Mouse (Mus musculus) c-Kit-negative CD71-positive TER-119-positive erythroid progenitor cells, embryonic 14.5 days (primary cell): ENCODE results near the gene Vps45.
"Not testable (repeated sequence)": the region's sequence is repeated elsewhere in the genome, so short reads cannot be mapped to it uniquely, and the experiment has no call there.

Source experiments
- DNase-seq: peaks from one replicate; pipeline ENCODE4 v3.0.0-alpha.2; 2013; ENCODE audit warnings: low read depth, low spot score

The Vps45 gene

DNA sequence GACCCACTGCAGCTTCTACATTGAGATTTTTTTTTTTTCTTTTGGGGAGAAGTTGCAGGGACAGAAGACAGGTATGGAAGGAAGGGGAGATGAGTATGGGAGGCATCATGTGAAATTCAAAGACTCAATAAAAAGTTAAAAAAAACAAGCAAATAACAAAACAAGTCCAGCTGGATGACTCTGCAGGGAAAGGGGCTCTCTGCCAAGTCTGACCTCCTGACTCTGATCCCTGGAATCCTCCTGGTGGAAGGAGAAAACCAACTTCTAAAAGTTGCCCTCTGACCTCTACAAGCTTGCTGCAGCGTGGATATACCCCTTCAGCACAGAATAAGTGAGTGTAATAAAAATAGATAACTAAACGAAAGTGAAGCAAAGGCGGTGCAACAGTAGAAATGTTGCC is 20.4 kb upstream of the Vps45 start:
- DNase-seq: no peak

DNA sequence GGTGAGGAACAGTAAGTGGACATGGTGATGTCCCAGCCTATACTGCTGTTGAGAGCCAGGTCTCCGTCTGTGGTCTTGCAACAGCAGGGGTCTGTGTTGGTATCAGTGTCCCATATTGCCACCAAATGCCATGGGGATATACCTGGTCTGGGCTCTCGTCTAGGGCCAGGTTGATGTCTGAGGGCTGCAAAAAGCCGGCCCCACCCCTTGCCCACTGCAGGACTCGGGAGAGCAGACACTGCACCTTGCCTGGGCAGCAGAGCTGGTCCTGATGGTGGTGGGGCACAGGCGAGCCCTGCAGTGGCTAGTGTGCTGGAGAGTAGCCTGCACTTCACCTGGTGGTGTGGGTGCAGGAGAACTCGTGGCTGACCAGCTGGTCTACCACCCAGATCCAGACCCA is 19.8 kb upstream of the Vps45 start:
- no peak for DNase-seq

DNA sequence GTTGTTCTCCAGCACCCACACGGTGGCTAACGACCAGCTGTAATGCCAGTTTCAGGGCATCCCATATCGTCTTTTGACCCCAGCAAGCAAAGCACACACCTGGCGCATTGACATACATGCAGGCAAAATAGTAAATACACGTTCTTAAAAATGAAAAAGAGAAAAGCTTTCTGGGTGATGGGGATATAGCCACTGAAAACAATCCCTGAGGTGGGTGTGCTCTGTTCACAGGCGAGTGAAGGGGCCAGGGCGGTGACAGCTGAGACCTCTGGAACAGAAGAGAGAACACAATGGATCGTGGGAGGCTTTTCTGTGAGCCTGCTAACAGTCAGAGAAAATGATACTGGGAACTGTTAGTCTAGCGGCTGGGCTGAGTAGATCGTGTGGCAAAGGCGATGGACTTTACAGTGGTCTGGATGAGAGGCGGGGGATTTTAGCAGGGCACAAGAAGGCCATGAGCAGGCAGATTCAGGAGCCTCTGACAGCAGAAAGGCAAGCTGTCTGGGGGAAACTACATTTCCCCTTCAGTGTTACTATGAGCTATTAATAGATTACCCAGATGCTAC is 14.7 kb upstream of the Vps45 start:
- no peak for DNase-seq

DNA sequence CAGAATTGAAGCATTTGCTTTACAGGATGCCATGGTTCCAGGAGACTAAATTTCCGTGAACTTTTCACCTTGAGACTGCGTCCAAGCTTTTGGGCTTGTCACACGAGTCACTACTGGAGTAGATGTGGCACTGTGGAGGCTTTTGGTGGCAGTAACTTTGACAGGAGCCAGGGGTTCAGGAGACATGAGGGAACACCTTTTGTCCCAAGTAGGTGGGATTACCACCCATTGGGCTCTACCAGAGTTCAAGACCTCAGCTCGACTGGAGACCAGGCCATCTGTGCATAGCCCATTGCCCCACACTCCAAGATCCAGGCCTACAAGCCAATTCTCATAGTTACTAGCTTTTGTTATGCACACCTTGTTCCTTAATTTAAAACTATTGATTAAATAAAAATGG is 12.0 kb upstream of the Vps45 start:
- DNase-seq: no peak

DNA sequence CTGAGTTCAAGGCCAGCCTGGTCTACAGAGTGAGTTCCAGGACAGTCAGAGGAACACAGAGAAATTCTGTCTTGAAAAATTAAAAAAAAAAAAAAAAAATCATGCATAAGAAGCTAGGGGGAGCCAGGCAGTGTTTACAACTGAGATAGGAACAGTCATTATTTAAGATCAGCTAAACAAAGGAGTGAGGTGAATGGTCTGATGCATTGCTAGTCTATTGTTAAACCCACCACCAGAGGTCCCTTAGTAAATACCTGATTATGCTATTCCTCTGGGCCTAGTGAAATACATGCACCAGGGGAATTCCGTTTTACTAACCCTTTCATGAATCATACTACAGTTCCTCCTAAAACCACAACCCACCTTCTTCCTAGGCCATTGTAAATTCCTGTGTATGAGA is 11.3 kb upstream of the Vps45 start:
- no peak for DNase-seq

DNA sequence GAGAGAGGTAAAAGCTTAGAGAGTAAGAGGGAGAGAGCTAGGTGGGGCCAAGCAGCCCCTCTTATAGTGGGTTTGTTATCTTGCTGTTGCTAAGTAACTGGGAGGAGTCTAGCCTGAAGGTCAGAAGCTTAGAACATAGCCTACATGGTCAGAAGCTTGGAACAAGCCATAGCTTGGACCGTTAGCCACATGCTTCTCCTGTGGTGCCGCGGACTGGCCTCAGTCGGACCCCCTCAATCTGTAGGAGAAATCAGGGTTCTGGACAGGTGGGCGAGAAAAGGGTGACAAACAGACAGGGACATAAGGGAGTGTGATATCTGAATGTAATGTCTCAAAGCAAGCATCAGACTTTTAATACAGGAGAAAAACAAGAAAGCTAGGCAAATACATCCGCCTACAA is 10.8 kb upstream of the Vps45 start:
- DNase-seq: no peak

DNA sequence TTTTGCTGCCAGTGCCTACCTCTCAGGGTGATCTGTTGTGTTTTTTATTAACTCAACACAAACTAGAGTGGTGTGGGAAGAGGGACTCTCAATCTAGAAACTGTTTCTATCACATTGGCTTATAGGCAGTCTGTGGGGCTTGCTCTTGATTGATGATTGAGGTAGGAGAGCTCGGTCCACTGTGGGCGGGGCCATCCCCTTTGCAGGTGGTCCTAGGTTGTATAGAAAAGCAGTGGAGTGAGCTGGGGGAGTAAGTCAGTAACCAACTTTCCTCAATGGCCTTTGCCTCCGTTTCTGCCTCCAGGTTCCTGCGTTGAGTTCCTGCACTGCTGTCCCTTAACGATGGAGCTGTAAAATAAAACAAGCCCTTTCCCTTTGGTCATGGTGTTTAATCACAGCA is 8.5 kb upstream of the Vps45 start:
- no peak for DNase-seq

DNA sequence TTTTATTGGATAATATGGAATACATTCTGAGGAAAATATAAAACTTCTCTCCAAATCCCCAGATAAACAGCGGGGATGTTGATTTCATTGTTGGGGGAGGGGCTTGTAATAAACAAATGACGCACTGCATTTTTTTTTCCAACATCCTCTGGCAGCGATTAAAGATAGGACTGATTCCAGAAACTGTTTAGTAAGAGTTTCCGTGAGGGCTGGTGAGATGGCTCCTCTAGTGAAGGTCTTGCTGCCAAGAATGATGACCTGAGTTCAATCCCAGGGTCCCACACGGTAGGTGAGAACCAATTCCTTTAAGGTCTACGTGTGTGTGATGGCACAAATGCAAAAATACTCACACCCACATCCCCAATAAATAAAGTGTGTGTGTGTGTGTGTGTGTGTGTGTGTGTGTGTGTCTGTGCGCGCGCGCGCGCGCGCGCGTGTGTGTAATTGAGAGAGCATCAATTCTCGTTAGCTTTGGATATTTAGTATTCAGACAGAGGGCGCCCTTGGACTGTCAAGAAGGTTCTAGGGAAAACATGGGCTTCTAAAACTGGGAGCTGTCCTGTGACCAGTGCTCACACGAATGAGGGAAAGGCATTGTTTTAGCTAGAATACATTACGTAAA is 7.6 kb upstream of the Vps45 start:
- no peak for DNase-seq

DNA sequence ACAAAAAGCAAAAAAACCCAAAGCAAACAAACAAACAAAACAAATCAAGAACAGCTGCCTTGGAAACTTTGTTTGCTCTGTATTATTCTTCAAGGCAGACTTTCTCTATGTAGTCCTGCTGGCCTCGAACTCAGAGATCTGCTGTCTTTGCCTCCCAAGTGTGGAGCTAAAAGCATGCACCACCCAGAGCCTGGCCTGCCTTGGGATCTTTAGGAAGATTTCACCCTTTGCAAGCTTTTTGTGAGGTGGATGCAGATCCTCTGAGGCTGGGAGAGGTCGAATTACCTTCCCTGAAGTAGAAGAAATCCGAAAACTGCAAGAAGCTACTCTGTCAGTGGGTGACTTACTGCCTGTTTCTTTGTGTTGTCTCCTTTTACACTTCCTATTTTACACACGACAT is 6.9 kb upstream of the Vps45 start:
- DNase-seq: no peak

DNA sequence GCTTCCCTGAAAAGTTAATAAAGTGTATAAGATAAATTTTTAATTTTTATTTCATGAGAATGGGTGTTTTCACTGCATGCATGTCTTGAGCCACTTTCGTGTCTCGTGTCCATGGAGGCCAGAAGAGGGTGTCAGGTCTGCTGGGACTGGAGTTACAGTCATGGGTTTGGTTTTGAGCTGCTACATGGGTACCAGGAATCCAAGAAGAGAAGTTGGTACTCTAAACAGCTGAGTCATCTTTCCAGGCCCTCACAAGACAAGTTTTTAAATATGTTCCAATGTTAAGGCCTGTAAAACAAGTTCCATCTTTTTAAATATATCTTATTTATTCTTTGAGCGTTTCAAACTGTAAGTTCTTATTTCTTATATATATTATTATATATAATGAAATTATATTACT is 6.0 kb upstream of the Vps45 start:
- no peak for DNase-seq

DNA sequence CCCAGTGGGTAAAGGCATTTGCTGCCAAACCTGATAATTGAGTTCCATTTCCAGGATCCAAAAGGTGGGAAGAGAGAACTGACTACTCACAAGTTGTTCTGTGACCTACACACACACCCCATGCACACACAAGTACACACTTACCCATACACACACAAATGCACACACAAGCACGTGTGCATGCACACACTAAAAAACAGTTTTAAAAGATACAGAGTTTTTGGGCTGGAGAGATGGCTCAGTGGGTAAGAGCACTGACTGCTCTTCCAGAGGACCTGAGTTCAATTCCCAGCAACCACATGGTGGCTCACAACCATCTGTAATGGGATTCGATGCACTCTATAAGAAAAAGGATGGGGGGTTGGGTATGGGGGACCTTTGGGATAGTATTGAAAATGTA is 5.0 kb upstream of the Vps45 start:
- no peak for DNase-seq

DNA sequence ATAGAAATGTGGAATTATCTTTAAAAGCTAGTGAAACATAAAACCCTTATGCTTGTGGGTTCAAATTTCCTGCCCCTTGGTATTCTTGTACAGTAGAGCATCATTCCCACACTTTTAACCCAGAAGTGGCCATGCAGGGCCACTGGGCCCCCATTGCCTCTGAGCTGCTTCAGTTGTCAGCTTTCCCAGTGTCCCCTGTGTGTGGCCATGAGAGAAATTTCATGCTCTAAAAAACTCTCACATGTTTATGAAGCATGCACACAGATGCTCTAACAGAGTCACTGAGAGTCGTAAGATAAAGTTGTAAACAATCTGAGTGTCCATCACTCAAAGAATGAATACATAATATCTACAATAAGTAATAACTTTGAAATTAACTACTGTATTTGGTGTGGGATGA is 1.9 kb upstream of the Vps45 start:
- no peak for DNase-seq

DNA sequence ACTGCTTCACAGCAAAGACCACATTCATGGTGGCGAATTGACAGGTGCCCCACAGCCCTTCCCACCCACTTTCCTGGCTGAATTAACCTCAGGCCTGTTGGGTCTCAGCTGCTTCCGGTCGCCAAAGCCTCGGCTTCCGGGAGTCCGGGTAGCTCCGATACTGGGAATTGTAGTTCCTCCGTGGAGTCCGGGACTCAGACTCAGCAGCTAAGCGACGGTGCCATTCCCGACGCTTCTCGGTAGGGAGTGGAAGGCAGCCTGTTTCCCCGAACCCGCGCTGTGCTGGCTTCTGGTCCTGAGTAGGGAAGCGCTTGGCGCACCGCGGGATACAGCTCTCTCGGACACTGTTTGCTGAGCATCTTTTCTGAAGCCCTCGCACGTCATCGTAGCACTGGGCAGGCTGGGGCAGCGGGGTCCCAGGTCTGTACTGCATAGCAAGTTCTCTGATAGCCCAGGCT is 490 bp downstream of the Vps45 start:
- DNase-seq: peak; percentile 82

DNA sequence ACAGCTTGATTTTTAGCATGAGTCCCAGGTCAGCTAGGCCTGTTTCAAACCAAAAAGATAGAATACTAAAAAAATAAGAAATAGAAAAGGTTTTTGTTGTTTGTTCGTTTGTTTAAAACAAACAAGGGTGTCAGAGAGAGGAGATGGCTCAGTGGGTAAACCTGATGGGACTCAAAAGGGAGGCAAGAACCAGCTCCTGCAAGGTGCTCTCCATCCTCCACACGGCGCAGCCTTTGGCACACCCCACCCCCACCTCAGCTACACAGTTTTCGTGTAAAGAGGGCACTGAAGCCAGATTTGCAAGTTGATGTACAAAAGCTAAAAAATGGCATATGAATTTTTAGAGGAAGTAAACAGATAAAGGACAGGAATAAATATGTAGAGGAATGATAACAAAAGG is 2.2 kb downstream of the Vps45 start:
- no peak for DNase-seq

DNA sequence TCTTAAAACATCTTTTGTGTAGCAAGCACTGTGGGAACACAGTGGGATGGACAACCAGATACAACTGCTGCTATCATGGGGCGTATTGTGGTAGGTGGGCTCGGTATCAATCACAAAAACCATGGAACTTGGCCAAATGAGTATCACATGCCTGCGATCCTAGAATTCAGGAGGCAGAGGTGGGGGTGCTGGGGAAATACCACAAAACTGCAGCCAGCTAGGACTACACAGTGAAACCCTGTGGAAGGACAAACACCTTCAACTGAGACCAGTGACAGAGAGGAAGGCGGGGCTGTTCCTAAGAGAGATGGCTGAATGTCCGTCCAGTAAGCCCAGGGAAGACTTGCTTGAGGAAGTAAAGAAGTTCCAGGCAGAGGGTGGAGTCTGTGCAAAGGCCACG is 3.0 kb downstream of the Vps45 start:
- DNase-seq: no peak

DNA sequence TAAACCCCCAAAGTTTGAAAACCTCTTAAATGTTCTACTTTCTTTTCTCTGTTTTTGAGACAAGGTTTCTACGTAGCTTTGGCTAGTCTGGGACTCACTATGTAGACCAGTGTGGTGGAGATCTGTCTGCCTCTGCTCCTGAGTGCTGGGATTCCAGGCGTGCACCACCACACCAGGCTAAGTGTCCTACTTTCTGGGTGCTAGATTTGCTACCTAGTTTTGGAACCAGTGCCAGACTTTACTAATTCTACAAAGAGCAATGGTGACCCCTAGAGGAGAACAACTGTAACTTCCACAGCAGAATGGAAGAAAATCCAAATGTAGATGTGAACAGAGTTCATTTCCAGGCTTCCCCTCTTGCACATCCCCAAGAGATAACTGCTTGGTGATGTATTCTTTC is 6.4 kb downstream of the Vps45 start:
- peak; percentile 39 for DNase-seq

DNA sequence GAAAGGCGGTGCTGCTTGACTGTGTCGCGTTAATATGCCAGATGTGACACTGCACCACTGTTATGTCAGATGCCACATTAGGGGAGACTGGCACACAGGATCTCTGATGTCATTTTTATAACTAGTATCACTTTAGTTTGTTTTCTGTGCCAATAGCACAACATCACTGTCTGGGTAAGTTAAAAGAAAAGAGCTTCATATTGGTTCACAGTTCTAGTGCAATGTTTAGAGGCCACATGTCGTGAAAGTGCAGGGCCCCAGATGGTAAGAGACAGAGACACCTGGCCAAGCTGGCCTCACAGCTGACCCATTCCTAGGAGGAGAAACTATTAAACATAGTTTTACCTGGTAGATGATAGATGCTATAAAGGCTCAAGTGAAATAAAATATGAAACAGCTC is 7.1 kb downstream of the Vps45 start:
- DNase-seq: no peak

DNA sequence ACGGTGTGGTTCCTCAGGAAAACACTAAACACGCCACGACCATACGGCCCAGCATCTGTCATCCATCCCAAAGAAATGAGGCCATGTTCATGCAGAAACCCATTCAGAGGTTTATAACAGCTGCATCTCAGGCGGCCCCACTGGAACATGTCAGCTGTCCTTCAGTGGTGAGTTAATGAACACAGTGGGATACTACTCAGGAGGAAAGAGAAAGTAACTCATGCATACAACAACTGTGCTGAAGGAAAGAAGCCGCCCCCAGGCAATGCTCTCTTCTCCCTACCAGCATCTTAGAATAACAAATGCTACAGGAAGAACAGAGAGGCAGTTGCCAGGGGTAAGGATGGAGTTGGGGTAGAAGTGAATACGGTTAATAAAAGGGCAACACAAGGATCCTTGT is 7.5 kb downstream of the Vps45 start:
- no peak for DNase-seq

DNA sequence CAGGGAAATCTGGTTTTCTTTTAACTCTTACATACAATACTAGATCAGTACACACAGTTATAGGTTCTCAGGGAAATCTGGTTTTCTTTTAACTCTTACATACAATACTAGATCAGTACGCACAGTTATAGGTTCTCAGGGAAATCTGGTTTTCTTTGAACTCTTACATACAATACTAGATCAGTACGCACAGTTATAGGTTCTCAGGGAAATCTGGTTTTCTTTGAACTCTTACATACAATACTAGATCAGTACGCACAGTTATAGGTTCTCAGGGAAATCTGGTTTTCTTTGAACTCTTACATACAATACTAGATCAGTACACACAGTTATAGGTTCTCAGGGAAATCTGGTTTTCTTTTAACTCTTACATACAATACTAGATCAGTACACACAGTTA is 13.7 kb downstream of the Vps45 start:
- not testable (repeated sequence) for DNase-seq

DNA sequence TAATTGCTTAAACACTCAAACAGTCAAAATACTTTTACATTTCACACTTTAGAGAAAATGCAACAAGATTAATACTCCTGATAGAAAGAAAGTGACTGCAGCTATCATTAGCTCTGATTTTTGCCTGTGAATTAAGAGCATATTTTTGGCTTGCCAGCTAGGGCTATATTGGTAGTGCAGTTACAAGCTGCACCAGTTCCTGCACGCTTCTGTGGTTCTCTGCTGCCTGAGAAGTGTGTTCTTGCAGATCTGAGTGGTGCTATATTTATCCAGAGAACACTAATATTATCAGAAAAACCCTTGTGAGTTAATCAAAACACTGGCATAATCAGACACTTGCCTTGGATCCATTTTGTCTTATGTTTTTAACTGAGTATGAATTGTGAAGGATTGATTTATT is 15.2 kb downstream of the Vps45 start:
- no peak for DNase-seq

DNA sequence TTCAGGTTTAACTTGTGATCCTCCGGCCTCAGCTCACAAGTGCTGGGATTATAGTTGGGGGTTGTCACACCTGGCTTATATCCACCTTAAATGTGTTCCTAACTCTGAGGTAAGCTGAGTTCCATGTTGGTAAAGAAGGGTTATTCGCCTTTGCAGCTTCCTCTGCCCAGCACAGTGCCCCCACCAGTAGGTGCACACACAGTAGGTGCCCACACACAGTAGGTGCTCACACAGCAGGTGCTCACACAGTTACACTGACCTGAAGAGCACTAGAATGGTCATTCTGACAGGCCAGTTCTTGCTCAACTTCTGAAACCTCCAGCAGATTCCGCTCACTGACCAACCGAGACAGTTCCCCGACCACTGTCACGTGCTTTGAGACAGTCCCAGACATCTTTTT is 17.2 kb downstream of the Vps45 start:
- DNase-seq: no peak

DNA sequence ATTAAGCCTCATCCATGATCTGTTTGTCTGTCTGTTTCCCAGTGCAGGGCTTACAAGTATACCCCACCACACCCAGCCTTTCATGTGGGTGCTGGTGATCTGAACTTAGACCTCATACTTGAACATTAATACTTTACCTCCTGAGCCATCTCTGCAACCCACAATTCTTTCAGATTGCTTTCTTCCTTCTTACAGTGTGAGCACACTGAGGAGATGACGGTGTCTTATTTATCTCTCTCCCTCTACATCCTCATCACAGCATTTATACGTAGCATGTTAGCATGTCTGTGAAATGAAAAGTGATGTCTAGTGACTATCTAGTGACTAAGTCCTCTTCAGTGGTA is 17.6 kb downstream of the Vps45 start:
- no peak for DNase-seq

DNA sequence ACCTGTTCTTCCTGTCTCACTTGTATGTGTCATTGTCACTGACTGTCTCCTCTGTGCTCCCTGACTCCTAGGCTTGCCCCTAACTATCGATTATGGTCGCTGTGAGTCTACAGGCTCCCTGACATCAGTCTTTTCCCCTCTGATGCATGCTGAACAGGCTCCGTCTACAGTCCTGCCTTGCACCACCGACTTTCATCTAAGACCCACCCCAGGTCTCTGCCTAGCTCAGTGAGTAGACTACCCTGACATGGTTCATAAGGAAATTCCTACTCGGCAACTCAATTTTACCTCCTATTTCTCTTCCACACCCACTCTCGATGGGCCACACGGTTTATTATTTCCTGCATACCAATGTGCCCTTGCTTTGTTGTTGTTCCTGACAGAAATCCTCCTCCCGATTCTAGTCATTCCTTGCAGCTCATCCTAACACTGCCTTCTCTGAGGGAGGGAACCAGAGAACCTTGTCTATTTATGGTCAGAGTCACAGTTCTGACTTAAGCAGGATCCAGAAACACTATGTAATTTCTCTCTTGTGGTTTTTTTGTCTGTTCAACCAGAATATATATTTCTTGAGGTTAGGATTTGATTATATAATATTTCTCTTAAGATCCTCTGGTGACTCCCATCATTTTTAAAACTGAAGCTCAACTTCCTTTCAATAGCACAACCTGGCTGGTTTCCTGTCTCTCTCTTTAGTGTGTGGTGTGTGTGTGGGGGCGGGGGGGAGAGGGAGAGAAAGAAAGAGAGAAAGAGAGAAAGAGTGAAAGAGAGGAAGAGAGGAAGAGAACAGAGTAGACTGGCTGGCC is 18.2 kb downstream of the Vps45 start:
- DNase-seq: no peak
